Mouse (Mus musculus) intestine, postnatal 0 days (tissue): ENCODE data around the gene Lsm2. TPM values are rescaled to one million over a fixed set of nuclear protein-coding genes. Genes with fewer than 3 reads are reported as not detected.
"Not testable (repeated sequence)": the region's sequence is repeated elsewhere in the genome, so short reads cannot be mapped to it uniquely, and the experiment has no call there.

Experiments used
- ATAC-seq: fragments of 200-750 bp; cut with Nextera tagmentation; 2 replicates; pipeline ENCODE4 v1.8.0; 2017; ENCODE audit warnings: mild to moderate bottlenecking, moderate TSS enrichment, moderate library complexity
- H3K27ac ChIP-seq: fragments of 300-500 bp; sonication (generic); 2 replicates; pipeline ENCODE4 v1.5.1; 2014; ENCODE audit warnings: mild to moderate bottlenecking, low read depth, low read length, moderate library complexity
- H3K27me3 ChIP-seq: fragments of 300-500 bp; sonication (generic); replicated peaks from 2 replicates; pipeline ENCODE4 v1.6.1; 2014; ENCODE audit warnings: low read length, mixed read lengths; ENCODE audit not compliant: control insufficient read depth, insufficient read depth
- H3K36me3 ChIP-seq: fragments of 300-500 bp; sonication (generic); 2 replicates; pipeline ENCODE4 v1.6.1; 2014; ENCODE audit warnings: mild to moderate bottlenecking, moderate library complexity; ENCODE audit not compliant: control insufficient read depth, insufficient read depth
- H3K4me1 ChIP-seq: fragments of 300-500 bp; sonication (generic); replicated peaks from 2 replicates; pipeline ENCODE4 v1.6.1; 2014; ENCODE audit warnings: antibody characterized with exemption, low read length, mixed read lengths; ENCODE audit not compliant: control insufficient read depth, insufficient read depth
- H3K4me2 ChIP-seq: fragments of 300-500 bp; sonication (generic); replicated peaks from 2 replicates; pipeline ENCODE4 v1.6.1; 2014; ENCODE audit warnings: low read depth, mild to moderate bottlenecking, moderate library complexity
- H3K4me3 ChIP-seq: fragments of 300-500 bp; sonication (generic); 2 replicates; pipeline ENCODE4 v1.5.1; 2014; ENCODE audit warnings: low read depth, low read length
- H3K9ac ChIP-seq: fragments of 300-500 bp; sonication (generic); 2 replicates; pipeline ENCODE4 v1.6.1; 2014; ENCODE audit warnings: mild to moderate bottlenecking, low read depth, low read length
- H3K9me3 ChIP-seq: fragments of 300-500 bp; sonication (generic); 2 replicates; pipeline ENCODE4 v1.6.1; 2016; ENCODE audit warnings: mixed run types; ENCODE audit not compliant: control insufficient read depth
- CTCF ChIP-seq: sonication (generic); IDR thresholded peaks from 2 replicates; pipeline ENCODE4 v1.5.1; 2016; ENCODE audit warnings: low read depth, mild to moderate bottlenecking, control low read depth, antibody characterized with exemption, moderate library complexity
- whole genome bisulfite sequencing: fragments of 180-500 bp; shearing (Covaris S2); extraction: QIAGEN DNeasy Blood & Tissue Kit; methylation state at CpG from one replicate; pipeline ENCODE4 v1.1.7; 2014; 5-methylcytosine and 5-hydroxymethylcytosine counted together
- polyA plus RNA-seq: library from polyadenylated mRNA; unstranded; fragments of >200 nt; fragmentation: Nextera tagmentation; extraction: Ambion mirVana; gene quantifications from 2 replicates; pipeline ENCODE4 v1.2.1, GENCODE M21; 2015

Lsm2 gene
- polyA plus RNA-seq, 1 experiment from 2014 or later: 76.6 TPM

- H3K27me3 ChIP-seq: peaks cover 15% of the 10 kb centered on the region
- H3K36me3 ChIP-seq, H3K4me1 ChIP-seq, H3K9ac ChIP-seq, H3K27ac ChIP-seq, H3K9me3 ChIP-seq: not testable (repeated sequence)
- H3K4me3 ChIP-seq: peak overlapping the region; percentile 28
- ATAC-seq: peak; percentile 48; the same call in 1 of the 2 replicates
- H3K4me2 ChIP-seq: peak overlapping the region; percentile 64
- WGBS: 5% methylated on average over 19 of the region's 43 CpGs
These were observed 10.0 kb upstream of the Lsm2 start for GRCm38 (mm10) chr17:34971694-34972068.

- H3K4me1 ChIP-seq, H3K36me3 ChIP-seq, H3K27ac ChIP-seq, H3K9ac ChIP-seq, H3K9me3 ChIP-seq: not testable (repeated sequence)
- peak within 1 kb of the TSS; percentile 64 for H3K4me2 ChIP-seq
- peak within 1 kb of the TSS; percentile 28 for H3K4me3 ChIP-seq
- peaks cover 15% of the 10 kb centered on the region for H3K27me3 ChIP-seq
- ATAC-seq: peak; percentile 95
- under 1% methylated on average over 29 of the region's 33 CpGs for WGBS
These were observed 9.5 kb upstream of the Lsm2 start, which contains the start of the genes Hspa1a and Hspa1l for GRCm38 (mm10) chr17:34972069-34972749. Gene Hspa1a, minus strand, starts transcription at chr17:34972156. Gene Hspa1l, plus strand, starts transcription at chr17:34972703.

- H3K4me2 ChIP-seq: no peak overlapping the region
- no peak overlapping the region for H3K4me3 ChIP-seq
- 0 out of 2 replicates have a peak, but pooled peaks cover 6% of the 10 kb centered on the region for H3K4me1 ChIP-seq
- no peaks in the 10 kb centered on the region for H3K36me3 ChIP-seq
- no peak for ATAC-seq
- 78% methylated on average over 3 of the region's 3 CpGs for WGBS
- H3K27me3 ChIP-seq: no peaks in the 10 kb centered on the region
- H3K9ac ChIP-seq: no peak overlapping the region
- no peak overlapping the region for H3K27ac ChIP-seq
- H3K9me3 ChIP-seq: no peaks in the 10 kb centered on the region
- no peak for TF ChIP-seq CTCF
These were observed 5.8 kb upstream of the Lsm2 start for GRCm38 (mm10) chr17:34975581-34976492.

GRCm38 (mm10) chr17:34977000-34977399 is 4.7 kb upstream of the Lsm2 start:
- Histone ChIP-seq H3K27ac (no peak overlapping the region), H3K9ac (no peak overlapping the region), H3K4me1 (0 out of 2 replicates have a peak, but pooled peaks cover 6% of the 10 kb centered on the region), H3K4me2 (no peak overlapping the region), H3K27me3 (no peaks in the 10 kb centered on the region), H3K4me3 (no peak overlapping the region), H3K36me3 (no peaks in the 10 kb centered on the region), H3K9me3 (no peaks in the 10 kb centered on the region)
- 94% methylated on average over 20 of the region's 20 CpGs for WGBS
- ATAC-seq: no peak
- no peak for TF ChIP-seq CTCF

GRCm38 (mm10) chr17:34978239-34978638 is 3.4 kb upstream of the Lsm2 start:
- no peaks in the 10 kb centered on the region for H3K4me1 ChIP-seq
- no peaks in the 10 kb centered on the region for H3K36me3 ChIP-seq
- no peak overlapping the region for H3K4me2 ChIP-seq
- TF ChIP-seq CTCF: no peak
- 89% methylated on average over 27 of the region's 27 CpGs for WGBS
- H3K9ac ChIP-seq: no peak overlapping the region
- ATAC-seq: no peak
- no peak overlapping the region for H3K27ac ChIP-seq
- no peaks in the 10 kb centered on the region for H3K27me3 ChIP-seq
- H3K9me3 ChIP-seq: no peaks in the 10 kb centered on the region
- no peak overlapping the region for H3K4me3 ChIP-seq

- Histone ChIP-seq H3K4me1 (no peaks in the 10 kb centered on the region), H3K27ac (no peak overlapping the region), H3K27me3 (no peaks in the 10 kb centered on the region), H3K4me3 (no peak overlapping the region), H3K9ac (no peak overlapping the region), H3K4me2 (no peak overlapping the region), H3K9me3 (no peaks in the 10 kb centered on the region), H3K36me3 (no peaks in the 10 kb centered on the region)
- no peak for ATAC-seq
- no peak for TF ChIP-seq CTCF
- WGBS: 67% methylated on average over 4 of the region's 4 CpGs
These were observed 2.0 kb upstream of the Lsm2 start for GRCm38 (mm10) chr17:34979631-34980030.
